Mouse (Mus musculus): Measurements from ENCODE around the gene Gm44596. TPM values are rescaled to one million over a fixed set of nuclear protein-coding genes. Genes with fewer than 3 reads are reported as not detected.

Gene Gm44596
- polyA plus RNA-seq, 1 experiment from 2014 or later = not detected

- ATAC-seq = no peak
- Histone ChIP-seq H3K4me2 (ENCODE audit: low read length) (no peak overlapping the region), H3K27me3 (replicated peaks; ENCODE audit: control insufficient read depth, insufficient read depth, low read length) (no peaks in the 10 kb centered on the region), H3K9ac (ENCODE audit: low read depth, low read length) (no peak overlapping the region), H3K27ac (ENCODE audit: low read depth, low read length) (no peak overlapping the region), H3K4me1 (ENCODE audit: control insufficient read depth, insufficient read depth, low read depth, low read length) (peaks cover 13% of the 10 kb centered on the region), H3K4me3 (ENCODE audit: low read length) (no peak overlapping the region), H3K36me3 (ENCODE audit: control insufficient read depth, insufficient read depth, low read length) (peaks cover 60% of the 10 kb centered on the region), H3K9me3 (ENCODE audit: control insufficient read depth, low read length) (no peaks in the 10 kb centered on the region)
- WGBS = 62% methylated on average over 13 of the region's 13 CpGs
Measured at GRCm38 (mm10) chr6:128432356-128432915, 57.1 kb downstream of the Gm44596 start.

- Histone ChIP-seq H3K4me3 (ENCODE audit: low read length) (no peak overlapping the region), H3K4me2 (ENCODE audit: low read length) (no peak overlapping the region), H3K9me3 (ENCODE audit: control insufficient read depth, low read length) (no peaks in the 10 kb centered on the region), H3K27ac (ENCODE audit: low read depth, low read length) (no peak overlapping the region), H3K9ac (ENCODE audit: low read depth, low read length) (no peak overlapping the region), H3K36me3 (ENCODE audit: control insufficient read depth, insufficient read depth, low read length) (peaks cover 56% of the 10 kb centered on the region), H3K4me1 (ENCODE audit: control insufficient read depth, insufficient read depth, low read depth, low read length) (peaks cover 13% of the 10 kb centered on the region), H3K27me3 (replicated peaks; ENCODE audit: control insufficient read depth, insufficient read depth, low read length) (no peaks in the 10 kb centered on the region)
- ATAC-seq = no peak
- 90% methylated on average over 13 of the region's 13 CpGs for WGBS
Measured at GRCm38 (mm10) chr6:128433566-128433965, 58.3 kb downstream of the Gm44596 start.

- H3K4me1 ChIP-seq (ENCODE audit: control insufficient read depth, insufficient read depth, low read depth, low read length) = peaks cover 17% of the 10 kb centered on the region
- H3K4me2 ChIP-seq (ENCODE audit: low read length) = no peak overlapping the region
- H3K27me3 ChIP-seq (replicated peaks; ENCODE audit: control insufficient read depth, insufficient read depth, low read length) = no peaks in the 10 kb centered on the region
- H3K36me3 ChIP-seq (ENCODE audit: control insufficient read depth, insufficient read depth, low read length) = peaks cover 47% of the 10 kb centered on the region
- no peak overlapping the region for H3K4me3 ChIP-seq (ENCODE audit: low read length)
- H3K27ac ChIP-seq (ENCODE audit: low read depth, low read length) = no peak overlapping the region
- no peak for ATAC-seq
- no peaks in the 10 kb centered on the region for H3K9me3 ChIP-seq (ENCODE audit: control insufficient read depth, low read length)
- H3K9ac ChIP-seq (ENCODE audit: low read depth, low read length) = no peak overlapping the region
- 81% methylated on average over 5 of the region's 5 CpGs for WGBS
Measured at GRCm38 (mm10) chr6:128435474-128435873, 60.2 kb downstream of the Gm44596 start.

GRCm38 (mm10) chr6:128436356-128437005 is 61.2 kb downstream of the Gm44596 start:
- H3K36me3 ChIP-seq (ENCODE audit: control insufficient read depth, insufficient read depth, low read length) = peaks cover 40% of the 10 kb centered on the region
- H3K4me3 ChIP-seq (ENCODE audit: low read length) = peak overlapping the region; percentile 90
- ATAC-seq = no peak
- no peak overlapping the region; the same call in 1 of the 2 replicates for H3K9ac ChIP-seq (ENCODE audit: low read depth, low read length)
- no peaks in the 10 kb centered on the region for H3K9me3 ChIP-seq (ENCODE audit: control insufficient read depth, low read length)
- H3K4me1 ChIP-seq (ENCODE audit: control insufficient read depth, insufficient read depth, low read depth, low read length) = peaks cover 17% of the 10 kb centered on the region
- no peak overlapping the region for H3K27ac ChIP-seq (ENCODE audit: low read depth, low read length)
- H3K4me2 ChIP-seq (ENCODE audit: low read length) = peak overlapping the region; percentile 82
- no peaks in the 10 kb centered on the region for H3K27me3 ChIP-seq (replicated peaks; ENCODE audit: control insufficient read depth, insufficient read depth, low read length)
- WGBS = 89% methylated on average over 8 of the region's 8 CpGs

DNA sequence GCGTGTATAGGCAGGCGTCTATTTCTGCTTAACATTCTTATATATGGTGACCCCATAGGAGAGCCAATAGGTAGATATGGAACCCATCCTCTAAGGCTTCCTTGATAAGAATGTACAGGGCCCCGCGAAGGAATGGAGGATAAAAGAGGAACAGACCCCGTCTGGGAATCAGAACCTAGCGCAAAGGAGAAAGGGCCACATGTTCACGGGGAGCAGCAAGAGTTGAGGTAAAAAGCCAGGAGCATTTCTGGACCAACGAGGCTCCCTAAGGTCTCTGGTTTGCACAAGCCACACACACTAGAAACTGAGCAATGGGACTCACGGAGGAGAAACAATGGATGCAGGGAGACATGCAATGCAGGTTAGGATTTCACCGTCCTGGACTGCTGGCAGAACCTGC is 62.0 kb downstream of the Gm44596 start:
- Histone ChIP-seq H3K9ac (ENCODE audit: low read depth, low read length) (peak overlapping the region; percentile 98), H3K36me3 (ENCODE audit: control insufficient read depth, insufficient read depth, low read length) (peaks cover 32% of the 10 kb centered on the region), H3K4me3 (ENCODE audit: low read length) (peak overlapping the region; percentile 90), H3K27me3 (replicated peaks; ENCODE audit: control insufficient read depth, insufficient read depth, low read length) (no peaks in the 10 kb centered on the region), H3K9me3 (ENCODE audit: control insufficient read depth, low read length) (no peaks in the 10 kb centered on the region), H3K4me2 (ENCODE audit: low read length) (peak overlapping the region; percentile 82), H3K27ac (ENCODE audit: low read depth, low read length) (peak overlapping the region; percentile 94), H3K4me1 (ENCODE audit: control insufficient read depth, insufficient read depth, low read depth, low read length) (peaks cover 17% of the 10 kb centered on the region)
- 2% methylated on average over 10 of the region's 10 CpGs for WGBS
- no peak; the same call in 1 of the 2 replicates for ATAC-seq

DNA sequence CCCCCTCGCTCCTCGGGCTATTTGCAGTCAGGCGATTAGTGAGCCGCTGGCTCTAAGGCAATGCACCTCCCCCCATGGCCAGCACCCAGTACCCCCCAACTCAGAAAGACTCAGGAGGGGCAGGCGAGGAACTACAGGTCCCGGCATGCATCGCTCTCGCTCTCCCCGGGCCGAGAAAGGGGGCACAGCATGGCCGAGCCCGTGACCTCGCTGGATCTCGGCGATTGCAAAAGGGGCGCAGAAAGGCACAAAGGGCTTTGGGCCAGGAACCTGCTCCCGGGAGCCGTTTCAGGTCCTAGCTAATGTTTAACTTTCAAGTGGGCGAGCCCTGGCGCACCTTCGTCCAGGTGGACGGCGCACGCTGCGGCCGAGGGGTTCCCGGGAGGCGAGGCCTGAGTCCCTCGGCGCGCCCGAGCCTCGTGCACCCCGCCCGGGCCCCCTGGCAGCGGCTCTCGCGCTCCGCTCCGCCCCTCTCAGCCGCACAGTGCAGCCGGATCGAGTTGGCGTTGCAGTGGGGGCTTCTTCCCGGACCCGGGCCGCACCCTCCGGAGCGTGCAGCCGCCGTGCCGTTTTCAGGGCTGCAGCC is 62.5 kb downstream of the Gm44596 start:
- no peaks in the 10 kb centered on the region for H3K27me3 ChIP-seq (replicated peaks; ENCODE audit: control insufficient read depth, insufficient read depth, low read length)
- H3K36me3 ChIP-seq (ENCODE audit: control insufficient read depth, insufficient read depth, low read length) = peaks cover 27% of the 10 kb centered on the region
- peaks cover 14% of the 10 kb centered on the region for H3K4me1 ChIP-seq (ENCODE audit: control insufficient read depth, insufficient read depth, low read depth, low read length)
- H3K27ac ChIP-seq (ENCODE audit: low read depth, low read length) = peak overlapping the region; percentile 94
- peak; percentile 62 for ATAC-seq
- H3K4me3 ChIP-seq (ENCODE audit: low read length) = peak overlapping the region; percentile 90
- H3K9ac ChIP-seq (ENCODE audit: low read depth, low read length) = peak overlapping the region; percentile 98
- peak overlapping the region; percentile 82 for H3K4me2 ChIP-seq (ENCODE audit: low read length)
- H3K9me3 ChIP-seq (ENCODE audit: control insufficient read depth, low read length) = no peaks in the 10 kb centered on the region
- WGBS = under 1% methylated on average over 50 of the region's 52 CpGs

DNA sequence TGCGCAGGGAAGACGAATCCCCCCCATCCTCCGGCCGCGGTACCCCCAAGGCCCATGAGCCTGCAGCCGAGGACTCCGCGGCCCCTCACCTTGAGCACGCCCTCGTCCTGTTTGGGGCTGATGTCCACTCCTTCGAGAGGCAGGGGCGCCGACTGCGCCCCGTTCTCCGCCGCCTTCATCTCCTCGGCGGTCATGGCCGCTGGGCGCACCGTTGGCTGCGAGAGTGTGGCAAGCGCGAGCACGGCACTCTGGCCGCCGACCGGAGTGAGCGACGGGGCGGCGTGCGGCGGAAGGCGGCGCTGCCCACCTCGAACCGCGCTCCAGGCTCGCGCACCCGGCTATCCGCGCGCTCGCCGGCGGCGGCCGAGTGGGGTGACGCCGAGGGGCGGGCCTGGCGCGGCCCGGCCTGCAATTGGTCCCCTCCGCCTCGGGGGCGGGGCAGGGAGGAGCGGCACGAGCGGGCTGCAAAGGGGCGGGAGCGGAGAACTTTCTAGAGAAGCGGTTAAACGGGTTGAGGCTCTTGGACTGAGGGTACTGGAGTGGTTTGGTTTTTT is 63.1 kb downstream of the Gm44596 start, which contains the start of gene Fkbp4:
Gene Fkbp4, minus strand, starts transcription at position 361 of the 554 bp plus-strand sequence.
- Histone ChIP-seq H3K9ac (ENCODE audit: low read depth, low read length) (peak within 1 kb of the TSS; percentile 98), H3K27ac (ENCODE audit: low read depth, low read length) (peak within 1 kb of the TSS; percentile 94), H3K4me2 (ENCODE audit: low read length) (peak within 1 kb of the TSS; percentile 82), H3K9me3 (ENCODE audit: control insufficient read depth, low read length) (no peaks in the 10 kb centered on the region), H3K36me3 (ENCODE audit: control insufficient read depth, insufficient read depth, low read length) (peaks cover 21% of the 10 kb centered on the region), H3K27me3 (replicated peaks; ENCODE audit: control insufficient read depth, insufficient read depth, low read length) (no peaks in the 10 kb centered on the region), H3K4me1 (ENCODE audit: control insufficient read depth, insufficient read depth, low read depth, low read length) (peaks cover 14% of the 10 kb centered on the region), H3K4me3 (ENCODE audit: low read length) (peak within 1 kb of the TSS; percentile 90)
- peak; percentile 95 for ATAC-seq
- WGBS = under 1% methylated on average over 60 of the region's 67 CpGs

- ATAC-seq = peak; percentile 73; the same call in 1 of the 2 replicates
- peaks cover 14% of the 10 kb centered on the region for H3K4me1 ChIP-seq (ENCODE audit: control insufficient read depth, insufficient read depth, low read depth, low read length)
- H3K27ac ChIP-seq (ENCODE audit: low read depth, low read length) = peak overlapping the region; percentile 94
- peak overlapping the region; percentile 82 for H3K4me2 ChIP-seq (ENCODE audit: low read length)
- H3K36me3 ChIP-seq (ENCODE audit: control insufficient read depth, insufficient read depth, low read length) = peaks cover 16% of the 10 kb centered on the region
- no peaks in the 10 kb centered on the region for H3K9me3 ChIP-seq (ENCODE audit: control insufficient read depth, low read length)
- H3K27me3 ChIP-seq (replicated peaks; ENCODE audit: control insufficient read depth, insufficient read depth, low read length) = no peaks in the 10 kb centered on the region
- H3K4me3 ChIP-seq (ENCODE audit: low read length) = peak overlapping the region; percentile 90
- H3K9ac ChIP-seq (ENCODE audit: low read depth, low read length) = peak overlapping the region; percentile 65
- WGBS = 23% methylated on average over 18 of the region's 18 CpGs
Measured at GRCm38 (mm10) chr6:128438871-128439341, 63.6 kb downstream of the Gm44596 start.

DNA sequence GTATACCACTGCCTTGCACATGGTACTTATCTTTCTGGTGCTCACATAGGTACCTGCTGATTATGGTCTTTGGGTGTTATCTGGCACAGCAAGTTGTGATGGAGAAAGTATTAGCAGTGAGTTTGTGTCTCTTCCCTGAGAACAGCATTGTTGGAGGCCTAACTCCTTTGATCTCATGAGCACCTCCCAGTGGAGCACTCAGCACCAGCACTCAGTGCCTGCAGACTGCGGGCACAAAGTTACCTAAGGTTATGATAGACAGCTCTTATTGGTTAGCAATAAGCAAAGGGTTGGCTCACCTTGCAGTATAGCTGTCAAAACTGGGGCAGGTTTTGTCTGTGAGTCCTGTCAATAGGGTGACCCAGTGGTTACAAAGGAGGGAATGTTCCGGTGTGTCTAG is 64.9 kb downstream of the Gm44596 start:
- no peak overlapping the region for H3K4me3 ChIP-seq (ENCODE audit: low read length)
- H3K27ac ChIP-seq (ENCODE audit: low read depth, low read length) = no peak overlapping the region
- peaks cover 3% of the 10 kb centered on the region for H3K36me3 ChIP-seq (ENCODE audit: control insufficient read depth, insufficient read depth, low read length)
- no peak for ATAC-seq
- no peaks in the 10 kb centered on the region for H3K27me3 ChIP-seq (replicated peaks; ENCODE audit: control insufficient read depth, insufficient read depth, low read length)
- no peaks in the 10 kb centered on the region for H3K9me3 ChIP-seq (ENCODE audit: control insufficient read depth, low read length)
- H3K9ac ChIP-seq (ENCODE audit: low read depth, low read length) = no peak overlapping the region
- H3K4me2 ChIP-seq (ENCODE audit: low read length) = no peak overlapping the region
- WGBS = 96% methylated on average over 2 of the region's 2 CpGs
- H3K4me1 ChIP-seq (ENCODE audit: control insufficient read depth, insufficient read depth, low read depth, low read length) = peaks cover 14% of the 10 kb centered on the region

All from hindbrain, embryonic 16.5 days (tissue).